Mouse (Mus musculus) midbrain, embryonic 16.5 days (tissue): ENCODE data around the gene Mmd2. TPM values are rescaled to one million over a fixed set of nuclear protein-coding genes. Genes with fewer than 3 reads are reported as not detected.
A peak's percentile ranks its signal among the peaks of the same experiment; 100 is the strongest.

Experiments used
- ATAC-seq: fragments of 200-750 bp; cut with Nextera tagmentation; 2 replicates; pipeline ENCODE4 v1.8.0; 2017; ENCODE audit warnings: moderate TSS enrichment
- H3K27ac ChIP-seq: fragments of 300-500 bp; sonication (generic); 2 replicates; pipeline ENCODE4 v1.5.1; 2014; ENCODE audit warnings: mild to moderate bottlenecking, low read length, mixed read lengths
- H3K27me3 ChIP-seq: fragments of 300-500 bp; sonication (generic); 2 replicates; pipeline ENCODE4 v1.6.1; 2014; ENCODE audit warnings: low read depth, low read length, mixed read lengths; ENCODE audit not compliant: control insufficient read depth, insufficient read depth
- H3K36me3 ChIP-seq: fragments of 300-500 bp; sonication (generic); 2 replicates; pipeline ENCODE4 v1.6.1; 2014; ENCODE audit warnings: mild to moderate bottlenecking, low read length, moderate library complexity, mixed read lengths; ENCODE audit not compliant: control insufficient read depth, insufficient read depth
- H3K4me1 ChIP-seq: fragments of 300-500 bp; sonication (generic); 2 replicates; pipeline ENCODE4 v1.6.1; 2014; ENCODE audit warnings: mild to moderate bottlenecking, low read length, mixed read lengths; ENCODE audit not compliant: control insufficient read depth, insufficient read depth
- H3K4me2 ChIP-seq: fragments of 300-500 bp; sonication (generic); 2 replicates; pipeline ENCODE4 v1.6.1; 2014; ENCODE audit warnings: mild to moderate bottlenecking, low read length, mixed read lengths
- H3K4me3 ChIP-seq: fragments of 300-500 bp; sonication (generic); 2 replicates; pipeline ENCODE4 v1.5.1; 2014; ENCODE audit warnings: low read depth, mild to moderate bottlenecking, low read length, moderate library complexity, mixed read lengths
- H3K9ac ChIP-seq: fragments of 300-500 bp; sonication (generic); 2 replicates; pipeline ENCODE4 v1.6.1; 2014; ENCODE audit warnings: low read depth, low read length, mixed read lengths
- H3K9me3 ChIP-seq: fragments of 300-500 bp; sonication (generic); replicated peaks from 2 replicates; pipeline ENCODE4 v1.6.1; 2014; ENCODE audit warnings: mild to moderate bottlenecking, low read length, mixed read lengths; ENCODE audit not compliant: control insufficient read depth, poor library complexity, severe bottlenecking
- WGBS: fragments of 180-500 bp; shearing (Covaris S2); extraction: QIAGEN DNeasy Blood & Tissue Kit; methylation state at CpG from one replicate; pipeline ENCODE4 v1.1.7; 2014; 5-methylcytosine and 5-hydroxymethylcytosine counted together
- polyA plus RNA-seq: library from polyadenylated mRNA; unstranded; fragments of >200 nt; fragmentation: Nextera tagmentation; extraction: Ambion mirVana; gene quantifications from 2 replicates; pipeline ENCODE4 v1.2.1, GENCODE M21; 2015

Mmd2 gene
- polyA plus RNA-seq, 1 experiment from 2014 or later: 74.2 TPM

GRCm38 (mm10) chr5:142616326-142616725 is 7.7 kb upstream of the Mmd2 start:
- Histone ChIP-seq H3K36me3 (no peaks in the 10 kb centered on the region), H3K9ac (no peak overlapping the region), H3K27ac (no peak overlapping the region), H3K27me3 (no peaks in the 10 kb centered on the region), H3K4me1 (no peaks in the 10 kb centered on the region; the same call in 1 of the 2 replicates), H3K4me2 (no peak overlapping the region), H3K4me3 (no peak overlapping the region), H3K9me3 (no peaks in the 10 kb centered on the region)
- ATAC-seq: no peak
- 85% methylated on average over 6 of the region's 6 CpGs for WGBS

- no peak overlapping the region for H3K4me2 ChIP-seq
- WGBS: 82% methylated on average over 4 of the region's 4 CpGs
- no peaks in the 10 kb centered on the region for H3K36me3 ChIP-seq
- H3K27ac ChIP-seq: no peak overlapping the region
- no peak overlapping the region for H3K9ac ChIP-seq
- no peaks in the 10 kb centered on the region; the same call in 1 of the 2 replicates for H3K4me1 ChIP-seq
- H3K9me3 ChIP-seq: no peaks in the 10 kb centered on the region
- no peak overlapping the region for H3K4me3 ChIP-seq
- no peak for ATAC-seq
- no peaks in the 10 kb centered on the region for H3K27me3 ChIP-seq
Observed at GRCm38 (mm10) chr5:142615638-142616037, 7.0 kb upstream of the Mmd2 start.

- 60% methylated on average over 3 of the region's 3 CpGs for WGBS
- no peaks in the 10 kb centered on the region for H3K27me3 ChIP-seq
- H3K4me1 ChIP-seq: no peaks in the 10 kb centered on the region; the same call in 1 of the 2 replicates
- H3K4me2 ChIP-seq: no peak overlapping the region
- H3K9ac ChIP-seq: no peak overlapping the region
- ATAC-seq: no peak
- no peaks in the 10 kb centered on the region for H3K36me3 ChIP-seq
- H3K27ac ChIP-seq: no peak overlapping the region
- no peak overlapping the region for H3K4me3 ChIP-seq
- H3K9me3 ChIP-seq: no peaks in the 10 kb centered on the region
Observed at GRCm38 (mm10) chr5:142614513-142614912, 5.9 kb upstream of the Mmd2 start.

- ATAC-seq: no peak
- Histone ChIP-seq H3K9me3 (no peaks in the 10 kb centered on the region), H3K4me1 (no peaks in the 10 kb centered on the region; the same call in none of the 2 replicates), H3K4me2 (no peak overlapping the region), H3K4me3 (no peak overlapping the region), H3K27me3 (no peaks in the 10 kb centered on the region), H3K36me3 (no peaks in the 10 kb centered on the region), H3K9ac (no peak overlapping the region), H3K27ac (no peak overlapping the region)
- WGBS: 91% methylated on average over 4 of the region's 4 CpGs
Observed at GRCm38 (mm10) chr5:142610362-142610761, 1.8 kb upstream of the Mmd2 start.

GRCm38 (mm10) chr5:142608989-142609325 is 357 bp upstream of the Mmd2 start:
- WGBS: 3% methylated on average over 4 of the region's 4 CpGs
- peak overlapping the region; percentile 69; the same call in 1 of the 2 replicates for H3K27ac ChIP-seq

GRCm38 (mm10) chr5:142605288-142605687 is 3.3 kb downstream of the Mmd2 start:
- H3K27ac ChIP-seq: no peak overlapping the region
- no peaks in the 10 kb centered on the region for H3K36me3 ChIP-seq
- H3K4me1 ChIP-seq: no peaks in the 10 kb centered on the region; the same call in 1 of the 2 replicates
- H3K4me2 ChIP-seq: no peak overlapping the region
- H3K27me3 ChIP-seq: no peaks in the 10 kb centered on the region
- no peaks in the 10 kb centered on the region for H3K9me3 ChIP-seq
- no peak overlapping the region for H3K4me3 ChIP-seq
- ATAC-seq: no peak
- WGBS: 88% methylated on average over 12 of the region's 12 CpGs
- H3K9ac ChIP-seq: no peak overlapping the region

More at GRCm38 (mm10) chr5:142608989-142609325, 357 bp upstream of the Mmd2 start:
- H3K27me3 ChIP-seq: no peaks in the 10 kb centered on the region
- no peaks in the 10 kb centered on the region for H3K36me3 ChIP-seq
- no peaks in the 10 kb centered on the region; the same call in none of the 2 replicates for H3K4me1 ChIP-seq
- H3K9me3 ChIP-seq: no peaks in the 10 kb centered on the region
- H3K4me3 ChIP-seq: peak overlapping the region; percentile 62
- no peak for ATAC-seq
- H3K9ac ChIP-seq: peak overlapping the region; percentile 73
- H3K4me2 ChIP-seq: peak overlapping the region; percentile 82

- Histone ChIP-seq H3K4me3 (no peak overlapping the region), H3K27ac (no peak overlapping the region), H3K27me3 (no peaks in the 10 kb centered on the region), H3K4me1 (no peaks in the 10 kb centered on the region; the same call in 1 of the 2 replicates), H3K36me3 (no peaks in the 10 kb centered on the region), H3K9ac (no peak overlapping the region), H3K9me3 (no peaks in the 10 kb centered on the region), H3K4me2 (no peak overlapping the region)
- ATAC-seq: no peak
- WGBS: 73% methylated on average over 7 of the region's 7 CpGs
Observed at GRCm38 (mm10) chr5:142604379-142604778, 4.2 kb downstream of the Mmd2 start.

- no peaks in the 10 kb centered on the region for H3K36me3 ChIP-seq
- 81% methylated on average over 6 of the region's 6 CpGs for WGBS
- no peaks in the 10 kb centered on the region for H3K9me3 ChIP-seq
- ATAC-seq: no peak
- no peak overlapping the region for H3K4me2 ChIP-seq
- no peaks in the 10 kb centered on the region for H3K4me1 ChIP-seq
- H3K9ac ChIP-seq: no peak overlapping the region
- H3K27ac ChIP-seq: no peak overlapping the region
- H3K4me3 ChIP-seq: no peak overlapping the region
- H3K27me3 ChIP-seq: no peaks in the 10 kb centered on the region
Observed at GRCm38 (mm10) chr5:142597648-142598390, 10.8 kb downstream of the Mmd2 start.

GRCm38 (mm10) chr5:142596723-142597122 is 11.9 kb downstream of the Mmd2 start:
- Histone ChIP-seq H3K27ac (no peak overlapping the region), H3K4me2 (no peak overlapping the region), H3K36me3 (no peaks in the 10 kb centered on the region), H3K9me3 (no peaks in the 10 kb centered on the region), H3K4me1 (no peaks in the 10 kb centered on the region), H3K4me3 (no peak overlapping the region), H3K27me3 (no peaks in the 10 kb centered on the region), H3K9ac (no peak overlapping the region)
- no peak for ATAC-seq
- 81% methylated on average over 6 of the region's 6 CpGs for WGBS
